Mouse (Mus musculus) gastrocnemius, adult 18-20 months (tissue): ENCODE data around the gene Gpr153. TPM values are rescaled to one million over a fixed set of nuclear protein-coding genes. Genes with fewer than 3 reads are reported as not detected.
"Not testable (repeated sequence)": the region's sequence is repeated elsewhere in the genome, so short reads cannot be mapped to it uniquely, and the experiment has no call there.

Experiments
- DNase-seq: peaks from one replicate; pipeline ENCODE4 v3.0.0; 2021; ENCODE audit warnings: low spot score
- long read RNA-seq, 2 experiments: library from polyadenylated mRNA; stranded (forward); transcript quantifications; one replicate each; pipeline ENCODE4 v2.0.0; 2021
- total RNA-seq, 2 experiments: library from RNA; stranded (reverse); gene quantifications; 2 replicates each; pipeline ENCODE4 v1.2.3; 2021

Gpr153 gene
- 1 to 10 TPM; 3.4 to 4.5 TPM for total RNA-seq
- long read RNA-seq, experiment 1, partial matches to known transcripts = 1 of 7 reads
- long read RNA-seq, experiment 1, other reads (novel, unspliced or antisense) = 2 of 7 reads
- long read RNA-seq, experiment 2, partial matches to known transcripts = 1 of 1 reads
- long read RNA-seq, experiment 2, other reads (novel, unspliced or antisense) = 0 of 1 reads

DNA sequence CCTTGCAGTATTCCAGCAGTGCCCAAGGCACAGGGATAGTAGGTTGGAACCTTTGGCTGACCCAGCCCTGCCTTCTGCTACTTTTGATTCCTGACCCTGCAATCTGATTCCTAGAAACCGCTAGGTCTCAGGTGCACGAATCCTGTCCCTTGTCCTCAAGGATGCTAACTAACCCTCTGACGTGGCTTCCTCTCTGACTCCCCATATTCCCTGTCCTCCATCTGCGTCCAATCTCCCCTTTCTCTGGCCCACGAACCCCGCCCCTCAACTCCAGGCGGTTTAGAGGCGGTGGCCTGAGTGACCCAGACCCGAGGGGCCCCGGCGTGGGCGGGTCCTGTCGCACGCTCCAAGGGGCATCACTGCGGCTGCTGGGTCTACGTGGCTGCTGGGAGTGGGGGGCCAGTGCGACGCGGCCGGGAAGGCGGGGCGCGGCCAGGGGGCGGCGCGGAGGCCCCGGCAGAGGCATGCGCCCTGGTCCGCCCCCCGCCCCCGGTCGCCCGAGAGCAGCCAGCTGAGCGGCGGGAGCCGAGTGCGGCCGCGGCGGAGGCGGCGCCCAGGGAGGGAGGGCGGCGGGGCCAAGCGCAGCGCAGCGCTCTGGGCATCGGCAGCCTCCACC lies at the start of gene Gpr153:
Gene Gpr153, plus strand, starts transcription at position 612 of the 616 bp plus-strand sequence.
- DNase-seq = peak; percentile 45

DNA sequence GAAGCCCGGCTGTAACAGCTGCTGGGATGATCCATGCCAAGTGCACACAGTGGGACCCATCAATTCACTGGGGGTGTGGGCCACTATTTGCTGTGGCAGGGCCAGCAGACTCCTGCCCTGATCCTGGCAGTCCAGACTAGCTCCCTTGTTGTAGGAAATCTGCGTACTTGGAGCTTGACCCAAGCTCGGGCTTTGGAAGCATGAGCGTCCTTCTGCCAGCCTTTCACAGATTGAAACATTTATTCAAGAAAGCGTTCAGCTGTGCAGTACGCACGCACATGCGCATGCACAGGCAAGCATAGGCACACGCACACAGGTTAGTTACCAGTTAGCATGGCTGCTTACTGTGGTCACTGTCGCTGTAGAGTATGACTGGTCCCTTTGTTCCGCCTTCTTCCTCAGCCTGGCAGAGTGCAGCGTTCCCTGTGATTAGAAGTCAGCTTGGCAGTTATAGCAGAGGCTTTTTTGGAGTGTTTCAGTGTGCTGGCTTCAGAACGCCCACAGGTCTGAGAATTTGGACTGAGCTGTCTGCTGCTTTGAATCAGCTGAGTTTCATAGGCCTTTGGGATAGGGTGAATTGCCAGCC lies 47.0 kb upstream of the Gpr153 start:
- DNase-seq = no peak

DNA sequence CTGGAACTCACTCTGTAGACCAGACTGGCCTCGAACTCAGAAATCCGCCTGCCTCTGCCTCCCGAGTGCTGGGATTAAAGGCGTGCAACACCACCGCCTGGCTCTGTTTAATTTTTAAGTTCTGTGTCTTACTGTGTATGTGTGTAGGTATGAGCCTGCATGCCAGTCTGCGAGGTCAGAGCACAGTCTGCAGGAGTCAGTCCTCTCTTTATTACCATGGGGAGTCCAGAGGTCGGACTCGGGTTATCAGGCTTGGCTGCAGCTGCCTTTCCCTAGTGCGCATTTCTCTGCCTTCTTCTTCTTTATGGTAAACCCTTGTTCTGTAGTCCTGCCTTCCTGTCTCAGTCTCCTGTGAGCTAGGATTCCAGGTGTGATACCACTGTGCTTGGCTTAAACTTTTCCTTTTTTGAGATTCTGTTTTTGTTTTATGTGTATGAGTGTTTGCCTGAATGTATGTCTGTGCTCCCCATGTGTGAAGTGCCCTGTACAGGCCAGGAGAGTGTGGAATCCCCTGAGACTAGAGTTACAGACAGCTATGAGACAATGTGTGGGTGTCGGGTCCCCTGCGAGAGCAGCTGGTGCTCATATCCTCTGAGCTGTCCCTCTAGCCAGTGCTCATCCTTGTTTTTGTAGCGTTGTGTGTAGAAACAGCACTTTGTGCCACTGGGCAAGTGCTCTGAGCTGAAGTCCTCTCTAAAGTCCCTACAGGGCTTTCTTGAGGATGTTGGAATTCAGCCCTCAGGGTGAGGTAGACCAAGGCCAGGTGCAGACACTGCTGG lies 46.1 kb upstream of the Gpr153 start:
- DNase-seq = no peak

DNA sequence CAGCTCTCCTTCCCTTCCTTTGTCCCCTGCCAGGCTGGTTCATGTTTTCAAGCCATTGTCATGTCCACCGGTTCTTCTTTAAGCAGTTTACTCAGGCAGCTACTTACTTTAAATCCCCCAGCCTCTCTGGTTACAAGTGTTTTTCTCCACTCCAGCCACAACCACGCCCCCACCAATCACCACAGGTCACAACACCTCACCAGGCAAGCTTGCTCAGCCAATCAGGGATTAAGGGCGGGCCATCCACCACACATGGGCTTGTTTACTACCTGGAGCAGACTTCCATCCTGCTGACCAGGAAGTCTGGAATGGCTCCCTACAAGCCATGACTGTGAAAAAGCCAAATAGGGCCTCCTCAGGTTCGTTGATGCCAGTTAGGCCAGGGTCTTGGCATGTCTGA lies 43.7 kb upstream of the Gpr153 start:
- DNase-seq = not testable (repeated sequence)

DNA sequence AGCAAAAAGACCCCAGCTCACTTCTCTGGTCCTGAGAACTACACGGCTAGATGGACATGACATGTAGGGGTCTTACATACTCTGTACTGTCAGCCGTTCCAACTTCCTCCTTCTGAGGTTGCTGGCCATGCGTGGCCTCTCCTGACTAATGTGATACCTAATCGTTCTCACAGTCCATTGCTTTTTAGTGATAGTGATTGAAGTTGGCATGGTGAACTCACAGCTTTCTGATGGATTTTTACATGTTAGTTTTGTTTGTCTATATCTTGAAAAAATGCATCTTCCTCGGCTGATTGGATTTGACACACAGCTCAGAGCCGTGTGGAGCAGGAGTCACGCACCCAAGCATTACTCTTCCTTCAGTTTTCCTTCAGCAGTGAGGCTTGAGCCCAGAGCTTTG lies 42.7 kb upstream of the Gpr153 start:
- DNase-seq = no peak

DNA sequence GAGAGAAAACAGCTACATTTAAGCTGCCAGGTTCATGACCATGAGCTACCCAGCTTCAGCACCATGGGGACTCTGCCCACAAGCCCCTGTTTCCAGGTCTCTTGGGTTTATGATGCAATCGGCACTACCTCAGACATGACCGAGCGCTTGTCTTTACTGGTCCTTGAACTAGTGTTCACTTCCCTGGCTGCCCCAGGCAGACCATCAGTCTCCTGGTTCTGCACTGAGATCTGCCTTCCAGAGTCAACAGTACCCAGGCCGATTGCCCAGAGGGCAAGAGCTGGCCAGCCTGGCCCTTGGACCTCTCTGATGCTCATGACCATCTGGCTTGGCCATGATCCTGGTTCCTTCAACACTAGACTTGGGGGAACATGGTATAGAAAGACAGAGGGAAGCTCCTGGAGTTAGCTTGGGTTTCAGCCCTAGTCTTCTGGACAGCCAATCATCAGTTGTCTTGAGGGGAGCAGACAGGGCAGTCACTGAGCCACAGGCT lies 41.6 kb upstream of the Gpr153 start:
- no peak for DNase-seq

DNA sequence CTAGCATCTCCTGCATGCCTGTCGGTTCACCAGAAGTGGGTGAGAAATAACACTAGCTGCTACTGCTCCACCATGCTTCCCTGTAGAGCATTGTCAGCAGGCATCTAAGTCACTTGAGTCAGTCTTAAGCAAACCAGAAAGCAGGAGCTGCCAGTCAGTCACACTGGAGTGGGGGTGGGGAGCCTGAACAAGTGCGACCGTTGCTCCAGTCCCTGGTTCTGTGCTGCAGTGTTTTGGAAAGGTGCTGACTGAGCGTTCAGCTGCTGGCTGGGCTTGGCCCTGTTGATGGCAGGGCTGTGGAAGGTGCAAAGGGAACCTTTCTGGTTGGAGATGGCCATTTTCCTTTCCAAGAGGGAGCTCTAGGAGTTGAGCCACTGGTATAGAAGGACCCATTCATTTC lies 34.1 kb upstream of the Gpr153 start:
- no peak for DNase-seq

DNA sequence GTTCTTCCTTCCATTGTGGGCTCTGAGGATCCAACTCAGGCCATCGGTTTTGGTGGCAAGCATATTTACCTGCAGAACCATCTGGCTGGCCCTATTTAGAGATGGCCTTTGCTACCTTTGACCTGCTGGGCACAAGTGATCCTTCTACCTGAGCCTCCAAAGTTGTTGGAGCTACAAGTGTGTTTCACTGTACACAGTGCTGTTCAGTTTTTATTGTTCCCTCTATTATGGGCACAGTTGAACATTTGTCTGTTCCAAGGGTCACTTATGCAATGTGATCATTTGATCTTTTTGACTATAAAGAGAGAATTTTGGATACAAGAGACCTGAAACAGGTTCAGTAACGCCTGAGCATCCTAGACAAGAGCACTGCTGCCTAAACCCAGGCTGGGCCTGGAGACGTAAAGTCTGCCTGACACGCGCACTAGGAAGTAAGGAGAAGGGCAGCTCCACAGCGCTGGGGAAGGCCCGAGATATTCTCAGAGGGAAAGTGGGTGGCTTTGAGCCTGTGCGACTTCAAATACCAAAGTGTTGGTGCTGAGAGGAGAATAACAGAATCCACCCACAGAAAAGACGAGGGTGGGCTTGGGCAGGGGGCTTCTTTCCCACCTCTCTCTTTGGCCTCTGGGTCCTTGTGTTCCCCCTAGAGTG lies 30.7 kb upstream of the Gpr153 start:
- no peak for DNase-seq

DNA sequence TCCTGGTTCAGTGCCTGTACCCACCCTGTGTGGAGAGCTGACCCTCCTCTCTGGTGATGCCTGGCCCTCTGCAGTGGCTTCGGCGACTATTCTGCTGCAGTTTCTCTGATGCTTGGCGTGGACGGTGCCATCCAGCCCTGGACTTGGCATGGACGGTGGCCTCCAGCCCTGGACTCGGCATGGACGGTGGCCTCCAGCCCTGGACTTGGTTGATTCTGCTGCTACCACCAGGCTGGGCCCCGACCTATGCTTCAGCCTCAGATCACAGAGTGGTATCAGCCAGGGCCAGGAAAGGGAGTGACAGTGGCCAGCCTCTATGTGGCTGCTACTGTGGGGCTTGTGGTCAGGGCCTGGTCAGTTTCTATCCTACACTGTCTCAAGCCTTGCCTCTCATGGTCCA lies 30.1 kb upstream of the Gpr153 start:
- DNase-seq = no peak

DNA sequence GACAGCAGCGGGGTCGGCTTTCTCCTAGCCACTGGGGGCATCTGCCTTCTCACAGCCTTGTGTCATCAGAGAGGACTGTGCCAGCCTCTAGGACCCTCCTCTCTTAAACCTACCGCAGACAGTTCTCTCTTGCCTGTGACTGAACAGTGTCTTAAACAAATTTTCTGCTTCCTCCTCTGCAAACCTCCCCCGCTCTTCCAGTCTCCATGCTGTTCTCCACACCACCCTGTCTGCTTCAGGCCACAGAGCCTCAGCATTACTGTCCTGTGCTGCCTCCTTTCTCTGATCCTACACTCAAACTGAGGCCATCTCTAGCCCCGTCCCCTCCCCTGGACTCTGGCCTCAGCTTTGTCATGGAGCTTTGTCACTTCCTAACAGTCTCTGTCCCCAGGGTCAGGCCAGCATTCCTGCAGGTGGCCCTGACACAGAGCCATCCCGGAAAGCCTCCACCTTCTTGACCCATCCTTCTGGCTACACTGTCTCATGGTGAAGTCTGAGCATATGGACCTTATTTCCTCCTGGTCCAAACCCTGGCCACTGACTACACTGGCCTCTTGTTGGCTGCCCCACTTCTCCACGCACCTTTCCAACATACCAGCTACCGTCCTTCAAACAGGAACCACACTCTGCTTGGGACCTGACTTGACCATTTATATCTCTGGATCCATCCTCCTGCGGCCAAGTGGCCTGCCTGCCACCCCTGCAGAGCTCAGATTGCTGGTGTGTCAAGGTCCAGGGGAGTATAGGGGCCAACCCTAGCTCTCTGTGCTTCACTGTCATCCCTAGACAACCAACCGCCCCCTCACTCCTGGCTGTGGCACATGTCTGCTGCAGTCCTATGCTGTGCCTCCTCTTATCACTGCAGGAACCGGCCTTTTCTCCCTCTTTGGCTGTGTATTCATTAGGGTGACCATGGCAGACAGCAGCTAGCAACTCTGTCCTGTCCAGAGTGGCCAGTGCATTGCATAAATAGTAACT lies 29.2 kb upstream of the Gpr153 start:
- DNase-seq = no peak

DNA sequence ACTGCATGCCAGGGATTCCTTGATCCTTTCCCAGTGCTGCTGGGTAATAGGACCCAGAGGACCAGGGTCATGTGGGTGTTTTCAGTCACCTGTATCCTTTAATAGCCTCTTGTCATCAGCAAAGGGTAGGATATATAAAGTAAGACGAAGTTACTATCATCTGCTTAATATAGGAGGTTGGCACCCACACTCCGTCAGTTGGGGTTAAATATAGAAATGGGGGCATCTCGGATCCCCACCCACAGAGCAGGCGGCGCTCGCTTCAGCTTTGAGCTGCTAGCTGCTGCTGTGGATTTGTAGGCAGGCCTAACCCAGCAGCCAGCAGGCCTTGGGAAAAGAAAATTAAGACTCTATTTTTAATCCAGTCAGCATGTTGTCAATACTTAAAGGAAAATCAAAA lies 28.0 kb upstream of the Gpr153 start:
- peak; percentile 66 for DNase-seq

DNA sequence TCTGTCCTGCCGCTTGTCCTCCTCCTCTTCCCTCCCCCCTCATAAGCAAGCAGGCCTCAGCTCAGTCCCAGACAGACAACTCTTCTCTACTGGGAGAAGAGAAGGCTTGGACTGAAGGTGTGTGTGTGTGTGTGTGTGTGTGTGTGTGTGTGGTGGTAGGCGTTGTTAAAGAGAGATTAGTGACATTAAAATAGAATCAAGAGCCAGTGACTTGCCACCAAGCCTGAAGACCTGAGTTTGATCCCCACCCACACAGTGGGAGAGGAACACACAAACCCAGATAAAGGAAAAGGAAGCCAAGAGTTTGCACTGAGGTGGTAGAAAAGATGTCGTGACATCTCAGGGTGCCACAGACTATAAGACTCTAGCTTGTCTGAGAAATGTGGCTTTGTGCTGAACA lies 26.8 kb upstream of the Gpr153 start:
- DNase-seq = no peak

DNA sequence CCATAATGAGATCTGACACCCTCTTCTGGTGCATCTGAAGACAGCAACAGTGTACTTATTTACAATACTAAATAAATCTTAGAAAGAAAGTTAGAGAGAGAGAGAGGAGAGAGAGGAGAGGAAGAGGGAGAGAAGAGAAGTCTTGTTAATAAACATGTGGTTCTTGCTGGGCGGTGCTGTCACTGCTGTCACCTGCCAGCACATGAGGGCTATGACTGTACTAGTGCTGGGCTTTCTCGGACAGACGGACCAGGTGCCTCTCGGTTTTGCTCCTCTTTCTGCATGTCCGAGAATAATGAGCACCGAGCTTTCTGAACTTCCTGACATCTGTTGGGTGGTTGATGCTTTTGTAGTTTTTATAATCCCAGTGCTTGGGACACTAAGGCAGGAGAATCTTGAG lies 23.4 kb upstream of the Gpr153 start:
- no peak for DNase-seq

DNA sequence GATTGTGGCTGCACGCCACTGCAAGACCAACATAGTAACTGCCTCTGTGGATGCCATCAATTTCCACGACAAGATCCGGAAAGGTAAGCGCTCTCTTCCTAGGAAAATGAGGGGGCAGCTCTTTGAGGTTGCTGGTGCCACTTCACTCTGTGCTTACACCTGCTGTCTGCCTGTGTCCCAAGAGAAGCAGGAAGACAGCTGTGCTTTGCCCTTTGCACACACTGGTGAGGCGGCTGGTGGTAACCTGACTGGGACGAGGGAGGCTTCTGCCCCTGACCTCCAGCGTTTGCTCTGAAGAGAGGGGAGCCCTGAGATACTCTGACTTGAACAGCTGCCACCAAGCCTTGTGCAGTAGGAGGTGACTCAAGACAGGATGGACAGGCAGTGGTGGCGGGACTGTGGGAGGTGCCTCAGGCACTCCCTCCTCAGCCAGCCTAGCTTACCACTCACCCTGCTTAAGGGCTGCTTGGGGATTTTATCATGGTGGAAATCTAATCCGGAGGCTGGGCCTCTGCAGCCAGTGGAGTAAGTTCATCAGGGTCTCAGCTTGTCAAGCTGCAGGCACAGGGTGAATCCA lies 20.8 kb upstream of the Gpr153 start:
- DNase-seq = no peak

DNA sequence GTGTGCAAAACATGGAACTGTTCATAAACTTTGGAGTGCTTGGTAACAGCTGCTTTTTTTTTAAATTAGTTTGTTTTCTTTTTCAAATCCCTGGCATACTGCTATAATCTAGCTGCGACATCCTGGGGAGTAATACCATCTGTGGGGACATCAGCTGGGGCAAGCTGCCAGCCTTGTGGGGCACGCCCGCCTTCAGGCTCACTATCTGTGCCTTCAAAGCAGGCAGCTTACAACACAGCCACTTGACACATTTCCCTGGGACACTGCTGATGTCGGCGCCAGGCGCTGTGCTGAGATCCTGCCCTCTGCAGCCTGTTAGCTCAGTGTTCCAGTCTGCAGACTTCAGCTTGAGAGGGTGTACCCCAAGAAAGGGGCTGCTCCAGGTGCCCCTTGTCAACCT lies 17.0 kb upstream of the Gpr153 start:
- peak; percentile 79 for DNase-seq

DNA sequence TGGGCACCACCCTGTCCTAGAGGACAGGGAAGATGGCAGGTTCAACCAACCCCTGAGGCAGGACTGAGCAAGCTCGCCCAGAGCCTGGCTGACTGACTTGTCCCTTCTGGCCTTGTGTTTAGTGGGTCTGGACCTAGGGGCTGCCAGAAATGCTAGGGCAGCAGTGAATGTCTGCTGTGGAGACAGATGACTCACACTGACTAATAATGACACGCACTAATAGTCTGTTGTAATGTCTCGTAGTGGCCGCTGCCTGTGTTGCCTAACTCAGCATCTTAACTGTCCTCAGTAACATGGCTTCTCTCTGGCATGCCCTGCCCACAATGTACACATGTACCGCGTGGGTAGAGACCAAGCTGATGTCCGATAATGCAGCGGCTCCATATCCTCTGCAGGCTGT lies 13.6 kb upstream of the Gpr153 start:
- no peak for DNase-seq

DNA sequence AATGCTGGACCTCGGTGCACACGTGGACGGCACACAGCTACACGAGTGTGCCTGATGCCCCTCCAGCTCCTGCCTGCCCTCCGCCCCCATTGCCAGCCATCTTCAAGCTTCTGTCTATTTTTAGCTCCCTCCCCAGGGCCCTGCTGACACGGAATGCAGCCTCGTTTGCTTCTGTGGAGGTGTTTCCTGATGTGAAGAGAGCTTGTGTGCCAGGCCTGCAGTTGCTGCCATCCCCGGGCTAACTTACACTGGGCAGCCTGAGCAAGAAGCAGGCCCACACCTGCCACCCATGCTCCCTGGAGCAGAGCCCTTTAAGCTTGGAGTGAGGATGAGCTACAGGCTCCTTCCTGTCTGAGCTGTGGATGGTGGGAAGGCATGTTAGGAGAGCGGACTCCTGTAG lies 11.8 kb upstream of the Gpr153 start:
- DNase-seq = peak; percentile 43

DNA sequence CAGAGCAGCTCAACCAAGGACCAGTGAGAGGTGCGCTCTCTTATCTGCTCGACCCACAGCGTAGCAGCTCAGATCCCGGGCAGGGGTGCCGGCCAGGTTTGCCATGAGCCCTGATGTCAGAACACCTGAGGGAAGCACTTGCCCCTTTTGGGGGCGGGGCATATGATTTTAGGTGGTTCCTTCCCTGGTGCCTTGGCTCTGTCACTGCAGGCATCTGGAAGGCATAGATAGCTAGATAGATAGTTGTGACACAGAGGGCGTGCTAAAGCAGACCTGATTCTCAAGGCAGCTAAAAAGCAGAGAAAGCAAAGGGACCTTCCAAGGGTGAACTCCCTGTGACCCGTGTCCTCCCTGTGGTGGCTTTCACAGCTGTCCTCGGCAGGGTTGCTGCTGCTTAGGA lies 10.9 kb upstream of the Gpr153 start:
- no peak for DNase-seq

DNA sequence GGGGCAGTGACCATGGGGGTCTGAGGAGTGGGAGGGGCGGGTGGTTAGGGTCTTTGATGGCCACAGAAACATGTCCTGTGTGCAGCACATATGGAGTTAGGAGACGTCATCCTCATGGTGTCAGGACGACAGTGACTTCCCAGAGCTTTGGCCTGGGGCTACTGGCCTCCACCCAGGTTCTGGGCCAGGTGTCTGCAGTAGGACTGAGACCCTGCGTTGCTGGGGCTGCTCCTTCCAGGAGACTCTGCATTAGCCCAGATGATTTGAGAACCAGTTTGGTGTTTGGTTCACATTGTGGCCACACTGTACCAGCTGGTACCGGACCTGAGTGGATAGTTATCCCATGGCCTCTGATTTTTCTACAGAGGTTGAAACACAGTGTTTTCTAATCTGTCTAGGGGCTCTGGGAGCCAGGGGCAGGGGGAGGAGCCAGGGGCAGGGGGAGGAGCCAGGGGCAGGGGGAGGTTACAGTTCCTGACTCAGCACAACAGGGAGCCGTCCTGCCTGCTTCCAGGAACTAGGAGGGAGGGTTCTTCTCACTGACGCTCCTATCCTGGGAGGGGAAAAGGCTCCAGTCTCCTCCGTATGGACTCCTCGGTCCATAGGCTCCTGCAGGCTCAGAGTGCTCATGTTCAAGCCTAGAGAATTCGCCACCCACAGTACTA lies 10.4 kb upstream of the Gpr153 start:
- DNase-seq = no peak

DNA sequence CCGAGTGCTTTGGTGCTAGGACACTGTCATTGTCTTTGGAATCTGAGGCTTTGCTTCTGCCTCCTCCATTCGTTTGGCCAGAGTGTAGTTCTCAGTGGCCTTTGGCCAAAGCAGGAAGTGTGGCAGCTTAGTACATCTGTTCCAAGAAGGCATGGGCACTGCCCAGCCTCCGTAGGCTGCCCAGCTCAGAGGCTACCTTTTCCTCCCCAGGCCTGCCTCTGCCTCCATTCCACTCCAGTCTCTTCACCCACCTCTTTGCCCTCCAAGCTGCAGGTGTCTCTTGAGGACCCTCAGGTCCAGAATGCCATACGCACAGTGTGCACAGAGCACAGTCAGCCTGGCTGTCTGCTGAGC lies 9.9 kb upstream of the Gpr153 start:
- DNase-seq = no peak
